Mouse (Mus musculus) C2C12 (cell line): ENCODE data around the gene Igdcc3. TPM values are rescaled to one million over a fixed set of nuclear protein-coding genes. Genes with fewer than 3 reads are reported as not detected.

ENCODE experiments used
- H3K27me3 ChIP-seq: one replicate; pipeline ENCODE4 v1.6.1; 2011; ENCODE audit not compliant: control insufficient read depth, insufficient read depth, insufficient read length
- H3K36me3 ChIP-seq: one replicate; pipeline ENCODE4 v1.6.1; 2011; ENCODE audit not compliant: control insufficient read depth, insufficient read depth
- H3K4me3 ChIP-seq: one replicate; pipeline ENCODE4 v1.5.1; 2011; ENCODE audit warnings: mild to moderate bottlenecking, control low read depth; ENCODE audit not compliant: poor library complexity, insufficient read depth, severe bottlenecking
- H3K79me2 ChIP-seq: one replicate; pipeline ENCODE4 v1.6.1; 2011; ENCODE audit not compliant: control insufficient read depth, insufficient read depth
- H3K79me3 ChIP-seq: one replicate; pipeline ENCODE4 v1.6.1; 2011; ENCODE audit warnings: low read depth, control low read depth
- H3ac ChIP-seq: one replicate; pipeline ENCODE3; 2011; ENCODE audit warnings: low read depth; ENCODE audit not compliant: control insufficient read depth, insufficient read length
- CEBPB ChIP-seq: IDR thresholded peaks from one replicate; pipeline ENCODE4 v1.6.1; 2011; ENCODE audit warnings: low read depth, mild to moderate bottlenecking, control low read depth, moderate library complexity
- CTCF ChIP-seq: IDR thresholded peaks from one replicate; pipeline ENCODE4 v1.5.1; 2011; ENCODE audit not compliant: control insufficient read depth, insufficient read depth, insufficient read length
- FOSL1 ChIP-seq: IDR thresholded peaks from one replicate; pipeline ENCODE4 v1.8.0; 2011; ENCODE audit warnings: mild to moderate bottlenecking, low read length; ENCODE audit not compliant: poor library complexity, insufficient read depth, severe bottlenecking
- MAX ChIP-seq: IDR thresholded peaks from one replicate; pipeline ENCODE4 v1.6.1; 2011; ENCODE audit warnings: mild to moderate bottlenecking, control low read depth
- MYOD1 ChIP-seq: IDR thresholded peaks from one replicate; pipeline ENCODE4 v1.6.1; 2011; ENCODE audit warnings: low read depth; ENCODE audit not compliant: control insufficient read depth, insufficient read length
- MYOG ChIP-seq: IDR thresholded peaks from one replicate; pipeline ENCODE4 v1.6.1; 2011; ENCODE audit not compliant: control insufficient read depth, insufficient read length; ENCODE audit errors: extremely low read depth
- USF1 ChIP-seq: IDR thresholded peaks from one replicate; pipeline ENCODE4 v1.6.1; 2011; ENCODE audit warnings: low read depth, mild to moderate bottlenecking, control low read depth, moderate library complexity
- polyA plus RNA-seq: library from polyadenylated mRNA; unstranded; fragments of >200 nt; fragmentation: generic; extraction: Trizol; gene quantifications from one replicate; pipeline ENCODE4 v1.2.1, GENCODE M21; 2012; ENCODE audit warnings: missing spikeins

Gene Igdcc3
- polyA plus RNA-seq, 1 experiment = not detected

- Histone ChIP-seq H3ac (no peak overlapping the region), H3K4me3 (no peak overlapping the region), H3K27me3 (peaks cover 53% of the 10 kb centered on the region), H3K79me3 (no peaks in the 10 kb centered on the region), H3K79me2 (no peaks in the 10 kb centered on the region), H3K36me3 (no peaks in the 10 kb centered on the region)
- TF ChIP-seq USF1 (no peak), CEBPB (no peak), FOSL1 (no peak), CTCF (no peak), MYOD1 (no peak), MYOG (no peak), MAX (no peak)
Observed at GRCm38 (mm10) chr9:65141976-65142318, 958 bp downstream of the Igdcc3 start.

GRCm38 (mm10) chr9:65142399-65142798 lies 1.4 kb downstream of the Igdcc3 start:
- Histone ChIP-seq H3K79me3 (no peaks in the 10 kb centered on the region), H3K4me3 (no peak overlapping the region), H3ac (no peak overlapping the region), H3K79me2 (no peaks in the 10 kb centered on the region), H3K36me3 (no peaks in the 10 kb centered on the region), H3K27me3 (peaks cover 53% of the 10 kb centered on the region)
- TF ChIP-seq CTCF = no peak
- TF ChIP-seq MAX = no peak
- TF ChIP-seq USF1 = no peak
- no peak for TF ChIP-seq CEBPB
- TF ChIP-seq MYOD1 = no peak
- no peak for TF ChIP-seq MYOG
- TF ChIP-seq FOSL1 = no peak

DNA sequence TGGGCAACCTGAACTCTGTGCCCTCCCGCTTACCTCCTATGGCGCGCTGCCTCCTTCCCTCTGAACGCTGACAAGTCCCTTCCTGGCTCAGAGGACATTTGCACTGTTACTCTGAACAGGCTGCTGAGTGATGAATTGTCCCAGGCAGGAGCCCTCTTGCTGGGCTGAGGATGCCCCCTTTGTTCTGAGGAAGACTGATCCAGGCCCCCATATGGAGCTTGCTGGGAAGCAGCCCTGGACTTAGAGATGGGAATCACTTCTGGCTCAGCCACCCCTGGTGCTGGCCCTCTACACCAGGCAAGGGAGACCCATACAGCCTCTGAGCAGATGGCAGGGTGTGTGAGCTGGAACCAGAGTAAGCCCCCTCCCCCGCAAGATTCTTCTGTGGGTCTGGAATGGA lies 5.0 kb downstream of the Igdcc3 start:
- Histone ChIP-seq H3K27me3 (peaks cover 36% of the 10 kb centered on the region), H3K79me3 (no peaks in the 10 kb centered on the region), H3K4me3 (no peak overlapping the region), H3K36me3 (no peaks in the 10 kb centered on the region), H3K79me2 (no peaks in the 10 kb centered on the region), H3ac (no peak overlapping the region)
- TF ChIP-seq USF1 (no peak), MAX (no peak), FOSL1 (no peak), CEBPB (no peak), CTCF (no peak), MYOG (no peak), MYOD1 (no peak)

- H3K36me3 ChIP-seq = no peaks in the 10 kb centered on the region
Observed at GRCm38 (mm10) chr9:65148507-65148906, 7.5 kb downstream of the Igdcc3 start.

GRCm38 (mm10) chr9:65152711-65153330 lies 11.8 kb downstream of the Igdcc3 start:
- no peak overlapping the region for H3K4me3 ChIP-seq

More at GRCm38 (mm10) chr9:65148507-65148906, 7.5 kb downstream of the Igdcc3 start:
- no peaks in the 10 kb centered on the region for H3K79me2 ChIP-seq
- H3ac ChIP-seq = no peak overlapping the region
- TF ChIP-seq FOSL1 = no peak
- no peak for TF ChIP-seq MYOD1
- TF ChIP-seq MYOG = no peak
- no peak for TF ChIP-seq CTCF
- no peak for TF ChIP-seq MAX
- TF ChIP-seq USF1 = no peak
- no peak for TF ChIP-seq CEBPB
- no peak overlapping the region for H3K4me3 ChIP-seq
- no peaks in the 10 kb centered on the region for H3K79me3 ChIP-seq
- H3K27me3 ChIP-seq = peaks cover 13% of the 10 kb centered on the region

GRCm38 (mm10) chr9:65153331-65153711 lies 12.3 kb downstream of the Igdcc3 start:
- Histone ChIP-seq H3K36me3 (no peaks in the 10 kb centered on the region), H3K27me3 (peaks cover 14% of the 10 kb centered on the region), H3K79me3 (no peaks in the 10 kb centered on the region), H3ac (no peak overlapping the region), H3K79me2 (no peaks in the 10 kb centered on the region), H3K4me3 (no peak overlapping the region)
- TF ChIP-seq MAX = no peak
- no peak for TF ChIP-seq MYOG
- no peak for TF ChIP-seq MYOD1
- TF ChIP-seq FOSL1 = no peak
- no peak for TF ChIP-seq USF1
- TF ChIP-seq CTCF = no peak
- TF ChIP-seq CEBPB = no peak

More at GRCm38 (mm10) chr9:65152711-65153330, 11.8 kb downstream of the Igdcc3 start:
- TF ChIP-seq USF1 (no peak), CTCF (no peak), MYOD1 (no peak), CEBPB (no peak), MYOG (no peak), MAX (no peak), FOSL1 (no peak)
- Histone ChIP-seq H3K36me3 (no peaks in the 10 kb centered on the region), H3ac (no peak overlapping the region), H3K79me3 (no peaks in the 10 kb centered on the region), H3K79me2 (no peaks in the 10 kb centered on the region), H3K27me3 (peaks cover 10% of the 10 kb centered on the region)
